Mouse (Mus musculus): ENCODE data around the gene Fgfr2. TPM values are rescaled to one million over a fixed set of nuclear protein-coding genes. Genes with fewer than 3 reads are reported as not detected.

Fgfr2 gene
- polyA plus RNA-seq, 1 experiment from 2014 or later, result 133 TPM

GRCm38 (mm10) chr7:130289428-130289790 is 2833.7 kb downstream of the Fgfr2 start:
- Histone ChIP-seq H3K27ac (ENCODE audit: low read depth, low read length) (no peak overlapping the region), H3K27me3 (ENCODE audit: control insufficient read depth, insufficient read depth, low read length) (no peaks in the 10 kb centered on the region), H3K4me3 (ENCODE audit: low read length) (no peak overlapping the region), H3K36me3 (ENCODE audit: control insufficient read depth, insufficient read depth, low read length) (no peaks in the 10 kb centered on the region), H3K4me2 (replicated peaks; ENCODE audit: low read depth, low read length) (peak overlapping the region; percentile 26), H3K9me3 (ENCODE audit: control insufficient read depth, low read length) (no peaks in the 10 kb centered on the region), H3K9ac (ENCODE audit: low read depth, low read length) (no peak overlapping the region), H3K4me1 (ENCODE audit: control insufficient read depth, insufficient read depth, low read length) (peaks cover 22% of the 10 kb centered on the region)
- WGBS, result 27% methylated on average over 9 of the region's 9 CpGs
- no peak for ATAC-seq (ENCODE audit: low FRiP score, low TSS enrichment)

- WGBS, result 57% methylated on average over 11 of the region's 11 CpGs
- no peak for ATAC-seq (ENCODE audit: low FRiP score, low TSS enrichment)
- peak overlapping the region; percentile 26 for H3K4me2 ChIP-seq (replicated peaks; ENCODE audit: low read depth, low read length)
- no peak overlapping the region for H3K27ac ChIP-seq (ENCODE audit: low read depth, low read length)
- H3K36me3 ChIP-seq (ENCODE audit: control insufficient read depth, insufficient read depth, low read length), result no peaks in the 10 kb centered on the region
- no peak overlapping the region for H3K4me3 ChIP-seq (ENCODE audit: low read length)
- no peaks in the 10 kb centered on the region for H3K9me3 ChIP-seq (ENCODE audit: control insufficient read depth, low read length)
- H3K27me3 ChIP-seq (ENCODE audit: control insufficient read depth, insufficient read depth, low read length), result no peaks in the 10 kb centered on the region
- H3K4me1 ChIP-seq (ENCODE audit: control insufficient read depth, insufficient read depth, low read length), result peaks cover 22% of the 10 kb centered on the region
- no peak overlapping the region for H3K9ac ChIP-seq (ENCODE audit: low read depth, low read length)
Measured at GRCm38 (mm10) chr7:130288719-130289427, 2834.3 kb downstream of the Fgfr2 start.

GRCm38 (mm10) chr7:130288248-130288647 is 2834.9 kb downstream of the Fgfr2 start:
- Histone ChIP-seq H3K9me3 (ENCODE audit: control insufficient read depth, low read length) (no peaks in the 10 kb centered on the region), H3K4me2 (replicated peaks; ENCODE audit: low read depth, low read length) (no peak overlapping the region), H3K4me3 (ENCODE audit: low read length) (no peak overlapping the region), H3K27ac (ENCODE audit: low read depth, low read length) (no peak overlapping the region), H3K4me1 (ENCODE audit: control insufficient read depth, insufficient read depth, low read length) (peaks cover 22% of the 10 kb centered on the region), H3K27me3 (ENCODE audit: control insufficient read depth, insufficient read depth, low read length) (no peaks in the 10 kb centered on the region), H3K9ac (ENCODE audit: low read depth, low read length) (no peak overlapping the region), H3K36me3 (ENCODE audit: control insufficient read depth, insufficient read depth, low read length) (no peaks in the 10 kb centered on the region)
- WGBS, result 65% methylated on average over 7 of the region's 7 CpGs
- ATAC-seq (ENCODE audit: low FRiP score, low TSS enrichment), result no peak

- Histone ChIP-seq H3K9me3 (ENCODE audit: control insufficient read depth, low read length) (no peaks in the 10 kb centered on the region), H3K36me3 (ENCODE audit: control insufficient read depth, insufficient read depth, low read length) (no peaks in the 10 kb centered on the region), H3K4me2 (replicated peaks; ENCODE audit: low read depth, low read length) (peak overlapping the region; percentile 15), H3K4me1 (ENCODE audit: control insufficient read depth, insufficient read depth, low read length) (peaks cover 14% of the 10 kb centered on the region), H3K27me3 (ENCODE audit: control insufficient read depth, insufficient read depth, low read length) (no peaks in the 10 kb centered on the region), H3K4me3 (ENCODE audit: low read length) (no peak overlapping the region), H3K27ac (ENCODE audit: low read depth, low read length) (peak overlapping the region; percentile 96), H3K9ac (ENCODE audit: low read depth, low read length) (no peak overlapping the region; the same call in 1 of the 2 replicates)
- WGBS, result 8% methylated on average over 19 of the region's 19 CpGs
- peak; percentile 75 for ATAC-seq (ENCODE audit: low FRiP score, low TSS enrichment)
Measured at GRCm38 (mm10) chr7:130278738-130279705, 2844.1 kb downstream of the Fgfr2 start.

GRCm38 (mm10) chr7:130278000-130278737 is 2845.0 kb downstream of the Fgfr2 start:
- no peak overlapping the region; the same call in 1 of the 2 replicates for H3K9ac ChIP-seq (ENCODE audit: low read depth, low read length)
- H3K27ac ChIP-seq (ENCODE audit: low read depth, low read length), result peak overlapping the region; percentile 96
- ATAC-seq (ENCODE audit: low FRiP score, low TSS enrichment), result peak; percentile 89
- H3K27me3 ChIP-seq (ENCODE audit: control insufficient read depth, insufficient read depth, low read length), result no peaks in the 10 kb centered on the region
- H3K4me1 ChIP-seq (ENCODE audit: control insufficient read depth, insufficient read depth, low read length), result peaks cover 17% of the 10 kb centered on the region
- no peaks in the 10 kb centered on the region for H3K9me3 ChIP-seq (ENCODE audit: control insufficient read depth, low read length)
- H3K36me3 ChIP-seq (ENCODE audit: control insufficient read depth, insufficient read depth, low read length), result no peaks in the 10 kb centered on the region
- H3K4me3 ChIP-seq (ENCODE audit: low read length), result no peak overlapping the region
- H3K4me2 ChIP-seq (replicated peaks; ENCODE audit: low read depth, low read length), result peak overlapping the region; percentile 15
- WGBS, result 9% methylated on average over 11 of the region's 11 CpGs

- peaks cover 15% of the 10 kb centered on the region; the same call in 1 of the 2 replicates for H3K4me1 ChIP-seq (ENCODE audit: control insufficient read depth, insufficient read depth, low read length)
- H3K36me3 ChIP-seq (ENCODE audit: control insufficient read depth, insufficient read depth, low read length), result no peaks in the 10 kb centered on the region
- no peak overlapping the region for H3K9ac ChIP-seq (ENCODE audit: low read depth, low read length)
- H3K9me3 ChIP-seq (ENCODE audit: control insufficient read depth, low read length), result no peaks in the 10 kb centered on the region
- ATAC-seq (ENCODE audit: low FRiP score, low TSS enrichment), result peak; percentile 47
- no peak overlapping the region for H3K4me3 ChIP-seq (ENCODE audit: low read length)
- no peak overlapping the region for H3K27ac ChIP-seq (ENCODE audit: low read depth, low read length)
- H3K4me2 ChIP-seq (replicated peaks; ENCODE audit: low read depth, low read length), result no peak overlapping the region
- H3K27me3 ChIP-seq (ENCODE audit: control insufficient read depth, insufficient read depth, low read length), result no peaks in the 10 kb centered on the region
- WGBS, result 12% methylated on average over 16 of the region's 16 CpGs
Measured at GRCm38 (mm10) chr7:130273265-130273664, 2849.9 kb downstream of the Fgfr2 start.

GRCm38 (mm10) chr7:130270807-130271206 is 2852.3 kb downstream of the Fgfr2 start:
- H3K4me2 ChIP-seq (replicated peaks; ENCODE audit: low read depth, low read length), result no peak overlapping the region
- WGBS, result 92% methylated on average over 5 of the region's 5 CpGs
- peaks cover 22% of the 10 kb centered on the region for H3K4me1 ChIP-seq (ENCODE audit: control insufficient read depth, insufficient read depth, low read length)
- no peak overlapping the region for H3K27ac ChIP-seq (ENCODE audit: low read depth, low read length)
- no peaks in the 10 kb centered on the region for H3K27me3 ChIP-seq (ENCODE audit: control insufficient read depth, insufficient read depth, low read length)
- H3K9ac ChIP-seq (ENCODE audit: low read depth, low read length), result no peak overlapping the region
- no peaks in the 10 kb centered on the region for H3K36me3 ChIP-seq (ENCODE audit: control insufficient read depth, insufficient read depth, low read length)
- no peak for ATAC-seq (ENCODE audit: low FRiP score, low TSS enrichment)
- no peaks in the 10 kb centered on the region for H3K9me3 ChIP-seq (ENCODE audit: control insufficient read depth, low read length)
- no peak overlapping the region for H3K4me3 ChIP-seq (ENCODE audit: low read length)

GRCm38 (mm10) chr7:130269124-130269867 is 2853.9 kb downstream of the Fgfr2 start:
- H3K9ac ChIP-seq (ENCODE audit: low read depth, low read length), result no peak overlapping the region
- H3K4me3 ChIP-seq (ENCODE audit: low read length), result no peak overlapping the region
- 0 out of 2 replicates have a peak, but pooled peaks cover 3% of the 10 kb centered on the region for H3K27me3 ChIP-seq (ENCODE audit: control insufficient read depth, insufficient read depth, low read length)
- no peaks in the 10 kb centered on the region for H3K36me3 ChIP-seq (ENCODE audit: control insufficient read depth, insufficient read depth, low read length)
- no peak overlapping the region for H3K4me2 ChIP-seq (replicated peaks; ENCODE audit: low read depth, low read length)
- no peak overlapping the region for H3K27ac ChIP-seq (ENCODE audit: low read depth, low read length)
- 51% methylated on average over 16 of the region's 16 CpGs for WGBS
- H3K9me3 ChIP-seq (ENCODE audit: control insufficient read depth, low read length), result no peaks in the 10 kb centered on the region
- H3K4me1 ChIP-seq (ENCODE audit: control insufficient read depth, insufficient read depth, low read length), result peaks cover 22% of the 10 kb centered on the region
- no peak for ATAC-seq (ENCODE audit: low FRiP score, low TSS enrichment)

Measured in kidney, embryonic 14.5 days (tissue).